Mouse (Mus musculus): ENCODE results near the gene C130050O18Rik. TPM values are rescaled to one million over a fixed set of nuclear protein-coding genes. Genes with fewer than 3 reads are reported as not detected.

The C130050O18Rik gene
- polyA plus RNA-seq, 1 experiment: 0.25 TPM

GRCm38 (mm10) chr5:139367884-139368458 lies 37.1 kb upstream of the C130050O18Rik start:
- H3K79me2 ChIP-seq (ENCODE audit: control insufficient read depth, insufficient read depth): no peaks in the 10 kb centered on the region
- TF ChIP-seq TCF3 (IDR thresholded peaks at IDR 0.05; ENCODE audit: insufficient read length, low read depth): no peak
- TF ChIP-seq POLR2A (IDR thresholded peaks at IDR 0.05; ENCODE audit: insufficient read length, low read depth): no peak
- TF ChIP-seq TCF12 (IDR thresholded peaks at IDR 0.05; ENCODE audit: insufficient read depth, poor library complexity, severe bottlenecking): no peak
- no peak for TF ChIP-seq POLR2AphosphoS2 (IDR thresholded peaks at IDR 0.05; ENCODE audit: insufficient read length, low read depth)
- TF ChIP-seq SRF (IDR thresholded peaks at IDR 0.05; ENCODE audit: control insufficient read depth, insufficient read length, low read depth): no peak
- TF ChIP-seq CEBPB (IDR thresholded peaks at IDR 0.05; ENCODE audit: insufficient read depth, poor library complexity, severe bottlenecking): no peak
- no peak for TF ChIP-seq E2F4 (IDR thresholded peaks at IDR 0.05; ENCODE audit: insufficient read depth)
- no peak for TF ChIP-seq MYOD1 (IDR thresholded peaks at IDR 0.05; ENCODE audit: control insufficient read depth in 1 of 3, insufficient read length in 2 of 3, low read depth in 2 of 3)
- no peak for TF ChIP-seq MYOG (IDR thresholded peaks at IDR 0.05; ENCODE audit: control insufficient read depth in 1 of 3, insufficient read depth in 1 of 3, insufficient read length in 2 of 3, low read depth in 2 of 3)
- no peak for TF ChIP-seq REST (IDR thresholded peaks at IDR 0.05; ENCODE audit: insufficient read depth, insufficient read length)
- TF ChIP-seq USF1 (IDR thresholded peaks at IDR 0.05; ENCODE audit: low read depth): no peak
- TF ChIP-seq MAX (IDR thresholded peaks at IDR 0.05; ENCODE audit: low read depth): no peak
- H3K36me3 ChIP-seq (ENCODE audit: control insufficient read depth, insufficient read depth): no peaks in the 10 kb centered on the region
- no peak overlapping the region for H3ac ChIP-seq (ENCODE audit: control insufficient read depth, insufficient read length)
- H3K4me2 ChIP-seq (ENCODE audit: low read depth): no peak overlapping the region
- H3K4me3 ChIP-seq: no peak overlapping the region
- no peaks in the 10 kb centered on the region for H3K27me3 ChIP-seq (ENCODE audit: control insufficient read depth, insufficient read depth, insufficient read length)

- no peaks in the 10 kb centered on the region for H3K36me3 ChIP-seq (ENCODE audit: control insufficient read depth, insufficient read depth)
- H3ac ChIP-seq (ENCODE audit: control insufficient read depth, insufficient read length): no peak overlapping the region
- H3K27me3 ChIP-seq (ENCODE audit: control insufficient read depth, insufficient read depth, insufficient read length): no peaks in the 10 kb centered on the region
- no peak overlapping the region for H3K4me3 ChIP-seq
- H3K4me2 ChIP-seq (ENCODE audit: low read depth): peak overlapping the region; percentile 6
- TF ChIP-seq USF1 (IDR thresholded peaks at IDR 0.05; ENCODE audit: low read depth): peak; percentile 58
- TF ChIP-seq TCF12 (IDR thresholded peaks at IDR 0.05; ENCODE audit: insufficient read depth, poor library complexity, severe bottlenecking): peak; percentile 77
- TF ChIP-seq MYOD1 (IDR thresholded peaks at IDR 0.05; ENCODE audit: control insufficient read depth in 1 of 3, insufficient read length in 2 of 3, low read depth in 2 of 3): peak; percentile 59 to 99 (median 97)
- TF ChIP-seq POLR2AphosphoS2 (IDR thresholded peaks at IDR 0.05; ENCODE audit: insufficient read length, low read depth): no peak
- TF ChIP-seq MYOG (IDR thresholded peaks at IDR 0.05; ENCODE audit: control insufficient read depth in 1 of 3, insufficient read depth in 1 of 3, insufficient read length in 2 of 3, low read depth in 2 of 3): peak; percentile 17 to 97 (median 89)
- TF ChIP-seq E2F4 (IDR thresholded peaks at IDR 0.05; ENCODE audit: insufficient read depth): no peak
- TF ChIP-seq POLR2A (IDR thresholded peaks at IDR 0.05; ENCODE audit: insufficient read length, low read depth): no peak
- no peak for TF ChIP-seq CEBPB (IDR thresholded peaks at IDR 0.05; ENCODE audit: insufficient read depth, poor library complexity, severe bottlenecking)
- TF ChIP-seq TCF3 (IDR thresholded peaks at IDR 0.05; ENCODE audit: insufficient read length, low read depth): peak; percentile 70
- TF ChIP-seq SRF (IDR thresholded peaks at IDR 0.05; ENCODE audit: control insufficient read depth, insufficient read length, low read depth): no peak
- no peak for TF ChIP-seq REST (IDR thresholded peaks at IDR 0.05; ENCODE audit: insufficient read depth, insufficient read length)
- no peaks in the 10 kb centered on the region for H3K79me2 ChIP-seq (ENCODE audit: control insufficient read depth, insufficient read depth)
Measured at GRCm38 (mm10) chr5:139368638-139369320, 36.3 kb upstream of the C130050O18Rik start.

DNA sequence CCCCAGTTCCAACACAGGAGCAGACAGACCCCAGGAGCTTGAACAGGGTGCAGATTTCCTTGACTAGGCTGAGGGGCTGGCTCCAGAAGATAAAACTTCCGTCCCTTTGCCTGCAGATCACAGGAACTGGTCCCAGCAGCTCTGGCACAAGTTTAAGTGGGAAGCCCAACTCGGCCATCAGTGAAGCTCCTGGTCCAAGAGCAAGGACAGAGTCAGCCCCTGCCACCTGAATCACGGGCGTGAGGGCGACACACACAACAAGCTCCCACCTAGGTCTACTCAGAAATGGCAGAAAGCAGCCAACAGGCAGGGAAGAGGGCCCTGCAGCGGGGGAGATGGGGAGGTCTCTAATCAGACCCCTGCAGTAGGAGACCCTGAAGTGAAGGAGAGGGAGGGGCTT lies 34.7 kb upstream of the C130050O18Rik start:
- no peaks in the 10 kb centered on the region for H3K36me3 ChIP-seq (ENCODE audit: control insufficient read depth, insufficient read depth)
- TF ChIP-seq MAX (IDR thresholded peaks at IDR 0.05; ENCODE audit: low read depth) (no peak), REST (IDR thresholded peaks at IDR 0.05; ENCODE audit: insufficient read depth, insufficient read length) (no peak)
- no peak overlapping the region for H3K4me3 ChIP-seq

GRCm38 (mm10) chr5:139371118-139371517 lies 34.0 kb upstream of the C130050O18Rik start:
- Histone ChIP-seq H3ac (ENCODE audit: control insufficient read depth, insufficient read length) (no peak overlapping the region), H3K4me2 (ENCODE audit: low read depth) (peak overlapping the region; percentile 87), H3K27me3 (ENCODE audit: control insufficient read depth, insufficient read depth, insufficient read length) (no peaks in the 10 kb centered on the region), H3K4me3 (peak overlapping the region; percentile 33), H3K79me2 (ENCODE audit: control insufficient read depth, insufficient read depth) (no peaks in the 10 kb centered on the region), H3K36me3 (ENCODE audit: control insufficient read depth, insufficient read depth) (no peaks in the 10 kb centered on the region)
- TF ChIP-seq MYOG (IDR thresholded peaks at IDR 0.05; ENCODE audit: control insufficient read depth in 1 of 3, insufficient read depth in 1 of 3, insufficient read length in 2 of 3, low read depth in 2 of 3) (no peak), POLR2AphosphoS2 (IDR thresholded peaks at IDR 0.05; ENCODE audit: insufficient read length, low read depth) (no peak), POLR2A (IDR thresholded peaks at IDR 0.05; ENCODE audit: insufficient read length, low read depth) (no peak), SRF (IDR thresholded peaks at IDR 0.05; ENCODE audit: control insufficient read depth, insufficient read length, low read depth) (no peak), TCF12 (IDR thresholded peaks at IDR 0.05; ENCODE audit: insufficient read depth, poor library complexity, severe bottlenecking) (no peak)

More for the DNA sequence above, 34.7 kb upstream of the C130050O18Rik start:
- Histone ChIP-seq H3ac (ENCODE audit: control insufficient read depth, insufficient read length) (no peak overlapping the region), H3K79me2 (ENCODE audit: control insufficient read depth, insufficient read depth) (no peaks in the 10 kb centered on the region), H3K27me3 (ENCODE audit: control insufficient read depth, insufficient read depth, insufficient read length) (no peaks in the 10 kb centered on the region), H3K4me2 (ENCODE audit: low read depth) (peak overlapping the region; percentile 87)

Measured in myocyte (in vitro differentiated cells).